Mouse (Mus musculus) limb, embryonic 14.5 days (tissue): ENCODE data around the gene Bbs9. TPM values are rescaled to one million over a fixed set of nuclear protein-coding genes. Genes with fewer than 3 reads are reported as not detected.

Experiments
- ATAC-seq: fragments of 200-750 bp; cut with Nextera tagmentation; 2 replicates; pipeline ENCODE4 v1.8.0; 2017; ENCODE audit warnings: low read depth, moderate number of reproducible peaks, moderate TSS enrichment; ENCODE audit not compliant: low FRiP score
- DNase-seq: peaks from one replicate; pipeline ENCODE4 v3.0.0-alpha.2; 2015; ENCODE audit warnings: low spot score
- H3K27ac ChIP-seq: fragments of 300-500 bp; sonication (generic); replicated peaks from 2 replicates; pipeline ENCODE4 v1.5.1; 2014; ENCODE audit warnings: low read depth, mild to moderate bottlenecking, low read length, moderate library complexity, mixed read lengths
- H3K27me3 ChIP-seq: fragments of 300-500 bp; sonication (generic); 2 replicates; pipeline ENCODE4 v1.6.1; 2014; ENCODE audit warnings: low read length, mixed read lengths; ENCODE audit not compliant: control insufficient read depth, insufficient read depth
- H3K36me3 ChIP-seq: fragments of 300-500 bp; sonication (generic); 2 replicates; pipeline ENCODE4 v1.6.1; 2014; ENCODE audit warnings: mild to moderate bottlenecking, low read length, moderate library complexity, mixed read lengths; ENCODE audit not compliant: control insufficient read depth, insufficient read depth
- H3K4me1 ChIP-seq: fragments of 300-500 bp; sonication (generic); 2 replicates; pipeline ENCODE4 v1.6.1; 2014; ENCODE audit warnings: antibody characterized with exemption, low read length, mixed read lengths; ENCODE audit not compliant: control insufficient read depth, insufficient read depth
- H3K4me2 ChIP-seq: fragments of 300-500 bp; sonication (generic); replicated peaks from 2 replicates; pipeline ENCODE4 v1.6.1; 2014; ENCODE audit warnings: low read depth, mild to moderate bottlenecking, low read length, moderate library complexity; ENCODE audit not compliant: severe bottlenecking
- H3K4me3 ChIP-seq: fragments of 300-500 bp; sonication (generic); replicated peaks from 2 replicates; pipeline ENCODE4 v1.5.1; 2014; ENCODE audit warnings: low read length
- H3K9ac ChIP-seq: fragments of 300-500 bp; sonication (generic); 2 replicates; pipeline ENCODE4 v1.6.1; 2014; ENCODE audit warnings: mild to moderate bottlenecking, low read depth, low read length, moderate library complexity; ENCODE audit not compliant: severe bottlenecking
- H3K9me3 ChIP-seq: fragments of 300-500 bp; sonication (generic); 2 replicates; pipeline ENCODE4 v1.6.1; 2016; ENCODE audit warnings: low read length; ENCODE audit not compliant: control insufficient read depth
- POLR2A ChIP-seq: fragments of 200-500 bp; IDR thresholded peaks from 2 replicates; pipeline ENCODE4 v1.8.0; 2012; ENCODE audit warnings: inconsistent platforms, mild to moderate bottlenecking, moderate library complexity, borderline replicate concordance; ENCODE audit not compliant: insufficient read depth, insufficient read length; ENCODE audit errors: extremely low read depth
- WGBS: fragments of 180-500 bp; shearing (Covaris S2); extraction: QIAGEN DNeasy Blood & Tissue Kit; methylation state at CpG from one replicate; pipeline ENCODE4 v1.1.7; 2014; 5-methylcytosine and 5-hydroxymethylcytosine counted together
- polyA plus RNA-seq, 2 experiments: library from polyadenylated mRNA; depleted of rRNA in 1 of 2; stranded (reverse) in 1 of 2; unstranded in 1 of 2; fragments of >200 nt; fragmentation: Nextera tagmentation in 1 of 2; extraction: Ambion mirVana in 1 of 2; gene quantifications; 2 replicates each; pipeline versions ENCODE4 v1.2.1 to v1.2.3; 2012 to 2014

The Bbs9 gene
- polyA plus RNA-seq, 2 experiments, result 12.7 to 15.7 TPM

DNA sequence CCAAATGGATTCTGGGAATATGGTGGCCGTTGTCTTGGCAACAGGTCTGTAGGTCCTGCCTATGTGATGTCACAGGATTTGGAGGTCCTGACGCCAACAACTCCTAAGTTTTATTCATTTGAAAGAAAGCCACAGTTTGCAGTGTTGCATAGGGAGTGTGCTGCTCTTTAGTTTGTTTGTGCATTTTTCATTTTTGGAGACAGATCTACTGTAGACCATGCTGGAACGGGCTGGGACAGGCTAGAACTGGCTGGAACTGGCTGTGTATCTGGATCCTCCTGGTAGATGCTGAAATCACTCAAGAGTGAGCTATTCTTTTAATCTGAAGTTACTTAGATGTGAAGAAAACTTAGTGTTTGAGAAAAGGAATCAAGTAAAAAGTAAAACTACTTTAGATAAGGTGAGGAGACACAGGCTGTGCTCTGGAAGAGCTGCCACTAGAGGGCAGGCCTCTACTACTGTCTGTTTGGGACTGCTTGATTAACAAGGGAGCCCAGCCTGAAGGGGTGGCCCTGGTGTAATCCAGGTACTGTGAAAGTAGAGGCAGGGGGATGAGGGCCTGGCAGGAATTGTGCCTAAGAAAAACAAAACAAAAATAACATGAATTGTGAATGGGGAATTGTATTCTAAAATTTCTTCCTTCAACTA lies 43.0 kb downstream of the Bbs9 start:
- no peaks in the 10 kb centered on the region for H3K9me3 ChIP-seq
- no peak overlapping the region for H3K27ac ChIP-seq
- no peak for TF ChIP-seq POLR2A
- H3K9ac ChIP-seq, result no peak overlapping the region
- H3K36me3 ChIP-seq, result no peaks in the 10 kb centered on the region
- H3K4me2 ChIP-seq, result no peak overlapping the region
- ATAC-seq (peak; percentile 67; the same call in 1 of the 2 replicates), DNase-seq (peak; percentile 75)
- 89% methylated on average over 3 of the region's 3 CpGs for WGBS
- no peaks in the 10 kb centered on the region for H3K27me3 ChIP-seq
- no peak overlapping the region for H3K4me3 ChIP-seq
- H3K4me1 ChIP-seq, result no peaks in the 10 kb centered on the region

DNA sequence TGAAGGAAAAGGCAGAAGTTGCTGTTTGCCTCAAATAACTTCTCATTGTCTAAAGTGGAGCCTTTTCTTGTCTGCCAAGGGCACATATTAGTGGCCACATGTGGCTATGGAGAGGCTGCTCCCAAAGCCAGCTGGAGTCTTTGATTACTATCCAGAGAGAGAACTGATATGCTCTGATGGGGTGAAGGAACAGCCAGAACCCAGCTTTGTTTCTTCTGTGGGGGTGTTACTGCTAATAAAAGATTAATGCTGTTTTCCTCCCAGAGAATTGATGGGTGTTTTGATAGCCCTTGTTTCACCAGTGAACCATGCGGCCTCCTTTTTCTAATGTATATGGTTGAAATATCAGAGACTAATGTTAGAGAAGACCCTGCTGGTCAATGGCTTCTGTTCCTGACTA lies 47.9 kb downstream of the Bbs9 start:
- WGBS, result 92% methylated on average over 1 of the region's 1 CpGs
- Histone ChIP-seq H3K9me3 (no peaks in the 10 kb centered on the region), H3K4me1 (no peaks in the 10 kb centered on the region), H3K36me3 (no peaks in the 10 kb centered on the region), H3K9ac (no peak overlapping the region), H3K27ac (no peak overlapping the region), H3K4me3 (no peak overlapping the region), H3K27me3 (no peaks in the 10 kb centered on the region), H3K4me2 (no peak overlapping the region)
- DNase-seq (no peak), ATAC-seq (no peak)
- TF ChIP-seq POLR2A, result no peak

DNA sequence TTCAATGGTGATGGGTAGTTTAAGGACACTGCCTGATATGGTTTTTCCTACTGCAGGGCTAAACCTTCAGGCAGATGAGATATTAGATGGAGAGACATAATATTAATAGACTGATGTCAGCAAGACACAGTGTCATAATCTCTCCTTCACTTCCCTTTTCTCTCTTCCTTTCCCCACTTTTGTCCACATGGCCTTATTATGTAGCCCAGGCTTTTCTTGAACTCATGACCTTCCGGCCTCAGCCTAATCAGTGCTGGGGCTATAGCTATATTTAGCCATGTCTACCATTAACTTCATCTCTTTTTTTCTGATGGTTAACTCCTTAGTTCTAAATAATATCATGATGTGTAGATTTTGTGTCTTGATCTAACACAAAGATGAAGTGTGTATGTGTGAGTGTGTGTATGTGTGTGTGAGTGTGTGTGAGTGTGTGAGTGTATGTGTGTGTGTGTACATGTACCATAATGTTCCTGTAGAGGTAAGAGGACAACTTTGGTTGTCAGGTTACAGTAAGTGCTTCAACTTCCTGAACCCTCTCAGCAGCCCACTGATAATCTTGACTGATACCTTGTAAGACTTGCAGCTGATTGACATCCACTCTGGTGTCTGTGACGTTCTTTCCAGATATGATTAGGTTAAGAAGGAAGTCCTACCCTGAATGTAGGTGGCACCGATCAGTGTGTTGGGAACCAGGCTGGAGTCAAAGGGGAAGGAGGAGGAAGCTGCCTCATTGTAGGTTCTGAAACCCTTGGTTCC lies 55.4 kb downstream of the Bbs9 start:
- Histone ChIP-seq H3K9me3 (no peaks in the 10 kb centered on the region), H3K4me2 (no peak overlapping the region), H3K4me1 (peaks cover 2% of the 10 kb centered on the region; the same call in 1 of the 2 replicates), H3K27ac (no peak overlapping the region), H3K9ac (no peak overlapping the region), H3K27me3 (no peaks in the 10 kb centered on the region), H3K4me3 (no peak overlapping the region), H3K36me3 (no peaks in the 10 kb centered on the region)
- TF ChIP-seq POLR2A, result no peak
- no peak for DNase-seq
- 89% methylated on average over 3 of the region's 3 CpGs for WGBS
- ATAC-seq, result no peak

DNA sequence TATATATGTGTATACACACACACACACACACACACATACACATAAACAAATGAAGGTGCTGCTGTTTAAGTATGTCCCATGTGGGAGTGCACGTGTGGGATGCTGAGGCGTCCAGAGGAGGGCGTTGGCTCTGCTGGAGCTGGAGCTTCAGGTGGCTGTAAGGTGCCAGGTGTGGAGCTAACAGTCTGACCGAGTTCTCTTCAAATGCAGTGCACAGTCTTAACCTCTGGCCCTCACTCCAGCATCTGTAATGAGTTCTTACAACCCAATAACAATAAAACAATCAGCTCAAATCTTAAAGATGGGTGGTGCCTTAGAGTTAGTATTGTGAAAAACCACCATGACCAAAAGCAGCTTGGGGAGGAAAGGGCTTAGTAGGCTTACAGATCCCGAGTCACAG lies 56.6 kb downstream of the Bbs9 start:
- Histone ChIP-seq H3K4me1 (peaks cover 2% of the 10 kb centered on the region; the same call in 1 of the 2 replicates), H3K4me3 (no peak overlapping the region), H3K4me2 (no peak overlapping the region), H3K27ac (no peak overlapping the region), H3K27me3 (no peaks in the 10 kb centered on the region), H3K36me3 (no peaks in the 10 kb centered on the region), H3K9me3 (no peaks in the 10 kb centered on the region), H3K9ac (no peak overlapping the region)
- no peak for TF ChIP-seq POLR2A
- 71% methylated on average over 5 of the region's 5 CpGs for WGBS
- no peak for ATAC-seq
- no peak for DNase-seq

DNA sequence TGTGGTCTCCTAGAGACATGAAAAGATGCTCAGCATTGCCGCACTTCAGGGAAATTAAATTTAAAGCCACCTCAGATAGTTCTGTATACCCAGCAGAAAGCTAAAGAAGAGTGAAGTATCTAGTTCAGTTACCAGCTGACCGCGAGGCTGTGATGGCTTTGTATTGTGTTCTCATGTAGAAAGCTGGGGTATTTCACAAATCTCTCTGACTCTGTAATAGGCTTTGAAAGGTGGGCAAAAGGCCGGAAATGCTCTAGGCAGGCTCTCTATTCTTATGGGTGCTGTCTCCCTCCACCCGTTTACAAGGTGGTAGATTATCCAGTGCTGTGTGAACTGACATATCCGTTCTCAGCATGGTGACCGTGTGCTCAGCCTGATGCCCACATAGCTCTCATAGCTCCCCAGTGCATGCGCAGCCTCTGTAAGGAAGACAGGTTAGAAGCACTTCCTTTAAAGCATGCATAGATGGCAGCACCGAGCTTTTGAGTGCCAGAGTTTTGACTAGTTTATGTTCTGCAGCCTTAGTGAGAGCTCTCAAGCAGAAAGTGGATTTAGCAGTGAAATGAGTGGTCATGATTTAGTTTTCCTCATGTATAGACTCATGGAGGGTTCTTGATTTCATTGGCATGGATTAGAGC lies 57.4 kb downstream of the Bbs9 start:
- 48% methylated on average over 9 of the region's 9 CpGs for WGBS
- H3K4me3 ChIP-seq, result no peak overlapping the region
- no peak overlapping the region for H3K27ac ChIP-seq
- DNase-seq, result peak; percentile 87
- H3K36me3 ChIP-seq, result no peaks in the 10 kb centered on the region
- H3K4me1 ChIP-seq, result peaks cover 2% of the 10 kb centered on the region; the same call in 1 of the 2 replicates
- H3K9ac ChIP-seq, result no peak overlapping the region
- no peaks in the 10 kb centered on the region for H3K9me3 ChIP-seq
- H3K4me2 ChIP-seq, result no peak overlapping the region
- ATAC-seq, result peak; percentile 68; the same call in 1 of the 2 replicates
- H3K27me3 ChIP-seq, result no peaks in the 10 kb centered on the region
- no peak for TF ChIP-seq POLR2A
